Mouse (Mus musculus) embryo, embryonic 11.5 days (tissue): ENCODE data around the gene Prr7.
A peak's percentile ranks its signal among the peaks of the same experiment; 100 is the strongest.

Source experiments
- DNase-seq: peaks from one replicate; pipeline ENCODE4 v3.0.0-alpha.2; 2012; ENCODE audit warnings: low read depth, low spot score

Gene Prr7

DNA sequence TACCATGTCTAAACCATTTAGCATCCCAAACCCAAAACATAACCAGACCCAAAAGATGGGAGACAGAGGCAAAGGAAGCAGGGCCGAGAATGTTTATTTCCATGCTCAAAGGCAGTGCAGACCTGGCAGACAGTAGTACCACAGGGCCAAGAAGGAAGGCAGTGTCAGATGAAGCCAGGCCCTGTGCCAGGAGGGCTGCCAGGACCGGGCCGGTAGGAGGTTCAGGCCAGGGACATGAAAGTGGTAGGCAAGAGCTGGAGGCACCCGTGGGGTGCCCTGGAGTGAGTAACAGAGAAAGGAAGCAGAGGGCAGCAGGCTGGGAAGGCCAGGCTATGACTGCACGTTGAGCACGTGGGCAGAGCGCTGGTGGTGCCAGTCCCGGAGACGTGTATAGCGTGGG, 42.6 kb downstream of the Prr7 start:
- no peak for DNase-seq

- no peak for DNase-seq
These were observed 43.8 kb downstream of the Prr7 start for GRCm38 (mm10) chr13:55507877-55508276.

- DNase-seq: no peak
These were observed 44.5 kb downstream of the Prr7 start for GRCm38 (mm10) chr13:55508531-55508930.

GRCm38 (mm10) chr13:55510332-55510667, 46.2 kb downstream of the Prr7 start:
- DNase-seq: no peak

DNA sequence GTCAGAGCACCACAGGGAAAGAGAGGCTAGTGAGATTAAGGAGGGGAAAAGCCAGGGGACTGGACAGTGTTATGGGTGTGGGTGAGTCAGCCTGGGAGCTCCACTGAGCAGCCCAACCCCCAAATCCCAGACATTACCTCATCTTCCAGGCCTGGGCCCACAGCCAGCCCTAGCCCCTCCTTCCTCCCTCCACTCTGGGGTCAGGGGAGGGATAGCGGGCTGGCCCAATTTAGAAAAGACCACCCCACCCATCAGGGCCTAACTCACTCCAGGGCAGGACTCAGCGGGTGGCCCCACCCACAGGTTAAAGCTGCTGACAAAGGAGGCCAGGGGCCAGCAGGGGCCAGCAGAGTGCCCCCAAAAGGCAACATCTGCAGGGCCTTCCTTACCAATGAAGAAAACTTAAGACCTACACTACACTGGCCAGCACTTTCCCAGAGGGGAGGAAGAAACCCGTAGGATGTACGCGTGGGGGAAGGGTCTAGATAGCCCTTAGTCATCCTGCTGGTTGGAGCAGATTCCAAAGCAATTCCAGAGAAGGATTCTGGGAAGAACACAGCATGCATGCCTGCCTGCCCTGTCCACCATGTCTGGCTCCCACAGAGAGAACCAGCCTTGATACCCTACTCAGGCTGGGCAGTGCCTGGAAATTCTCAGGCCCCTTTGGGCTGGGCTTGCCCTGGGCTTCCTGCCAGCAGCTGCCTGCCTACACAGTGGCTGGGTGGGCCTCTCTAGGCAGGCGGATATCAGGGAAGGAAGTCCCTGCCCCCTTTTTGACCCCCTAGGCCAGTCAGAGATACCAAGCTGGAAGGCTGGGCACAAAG, 46.8 kb downstream of the Prr7 start:
- peak; percentile 37 for DNase-seq

- no peak for DNase-seq
These were observed 47.4 kb downstream of the Prr7 start for GRCm38 (mm10) chr13:55511492-55511861.

DNA sequence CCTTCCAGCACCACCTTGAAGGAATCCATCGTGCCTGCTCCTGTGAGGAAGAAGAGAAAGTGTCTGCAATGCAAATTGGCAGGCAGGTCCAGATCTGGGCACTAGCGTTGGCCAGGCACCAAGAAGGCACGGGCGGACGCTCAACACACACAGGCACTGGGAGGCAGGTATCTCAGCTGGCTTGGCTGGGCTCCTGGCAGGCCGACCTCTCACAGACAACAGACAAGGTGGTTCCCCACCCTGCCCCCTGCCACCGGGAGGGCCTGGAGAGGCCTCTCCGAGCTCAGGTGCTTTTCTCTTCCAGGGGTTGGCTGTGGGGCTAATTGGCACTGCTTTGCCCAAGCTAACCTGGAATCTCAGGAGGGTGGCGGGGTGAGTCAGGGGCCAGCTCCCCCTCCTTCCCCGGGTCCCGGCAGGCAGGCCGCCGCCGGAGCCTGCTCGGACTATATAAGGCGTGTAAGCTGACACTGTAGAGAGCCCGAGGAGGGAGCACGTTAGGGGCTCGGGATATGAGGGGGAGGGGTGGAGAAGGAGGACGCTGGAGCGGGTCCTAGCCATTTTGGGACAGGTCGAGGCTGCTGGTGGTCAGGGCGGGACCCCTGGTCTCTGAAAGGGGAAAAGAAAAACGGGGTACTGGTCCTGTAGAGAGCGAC, 48.4 kb downstream of the Prr7 start:
- DNase-seq: peak; percentile 46

GRCm38 (mm10) chr13:55513111-55513748, 49.2 kb downstream of the Prr7 start, which contains the start of gene Pdlim7:
Pdlim7 (minus strand) TSS chr13:55513676.
- DNase-seq: peak; percentile 80

DNA sequence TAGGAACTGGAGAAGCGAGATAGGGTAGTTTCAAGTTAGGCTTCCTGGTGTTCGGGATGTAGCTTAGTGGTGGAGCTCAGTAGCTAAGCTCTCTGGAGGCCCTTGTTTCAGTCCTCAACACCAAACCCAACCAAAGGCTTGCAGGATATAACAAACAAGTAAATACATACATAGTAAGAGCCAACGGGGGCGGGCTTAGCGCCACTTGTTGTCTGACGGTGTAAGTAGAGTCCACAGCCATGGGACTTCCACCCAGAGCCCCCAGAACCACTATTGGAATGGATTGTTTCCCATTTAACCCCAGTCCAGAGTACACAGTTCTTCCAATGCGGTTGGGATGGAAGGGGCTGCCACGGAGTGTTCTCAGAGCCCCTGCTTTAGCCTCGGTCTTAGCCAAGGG, 49.8 kb downstream of the Prr7 start:
- no peak for DNase-seq

GRCm38 (mm10) chr13:55516955-55517354, 52.9 kb downstream of the Prr7 start:
- DNase-seq: peak; percentile 79

DNA sequence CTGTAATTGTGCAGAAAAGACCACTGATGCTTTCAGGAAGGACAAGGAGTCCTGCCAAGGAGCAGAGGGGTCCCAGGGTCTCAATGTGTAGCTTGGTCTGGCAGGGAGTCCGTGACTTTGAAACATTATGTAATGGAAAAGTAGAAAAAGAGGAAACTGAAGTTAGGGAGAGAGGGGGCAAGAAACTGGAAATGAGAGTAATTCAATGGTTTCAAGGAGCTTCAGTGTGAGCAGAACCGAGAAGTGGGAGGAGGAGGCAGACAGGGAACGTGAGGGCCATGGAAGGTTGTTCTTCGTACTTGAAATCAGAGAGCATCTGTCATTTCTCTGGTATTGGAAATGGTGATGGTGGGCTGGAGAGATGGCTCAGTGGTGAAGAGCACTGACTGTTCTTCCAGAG, 55.5 kb downstream of the Prr7 start:
- DNase-seq: no peak

GRCm38 (mm10) chr13:55522730-55523129, 58.7 kb downstream of the Prr7 start:
- no peak for DNase-seq
